Mouse (Mus musculus) E14TG2a.4 (cell line): ENCODE results near the gene Cemip.

ENCODE experiments used
- CTCF ChIP-seq: conservative IDR thresholded peaks from 2 replicates; pipeline ENCODE4 v1.5.1; 2014; ENCODE audit warnings: low read length
- POU5F1 ChIP-seq: IDR thresholded peaks from 2 replicates; pipeline ENCODE4 v1.6.1; 2014; ENCODE audit warnings: low read length, borderline replicate concordance

DNA sequence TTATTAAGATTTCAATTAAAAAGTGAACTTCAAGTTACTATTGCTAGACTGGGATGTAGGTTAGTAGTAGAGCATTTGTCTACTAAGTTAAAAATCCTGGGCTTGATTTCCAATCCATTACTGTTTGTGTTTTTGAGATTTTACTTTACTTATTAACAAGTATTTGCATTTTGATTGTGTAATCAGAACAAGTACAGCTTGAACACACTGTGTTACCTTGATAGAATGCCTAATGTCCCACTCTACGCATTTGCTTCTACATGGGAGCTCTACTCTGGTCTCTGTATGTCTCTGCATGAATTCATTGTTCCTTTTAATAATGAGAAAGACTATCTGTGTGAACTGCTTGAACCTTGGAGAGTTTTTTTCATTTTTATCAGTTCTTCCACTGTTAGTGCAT lies 20.6 kb upstream of the Cemip start:
- TF ChIP-seq CTCF, result no peak
- no peak for TF ChIP-seq POU5F1
